Mouse (Mus musculus) liver, embryonic 16.5 days (tissue): ENCODE results near the gene Anxa1. TPM values are rescaled to one million over a fixed set of nuclear protein-coding genes. Genes with fewer than 3 reads are reported as not detected.

Source experiments
- ATAC-seq: fragments of 200-750 bp; cut with Nextera tagmentation; 2 replicates; pipeline ENCODE4 v1.8.0; 2017; ENCODE audit warnings: low read depth, mild to moderate bottlenecking, moderate number of reproducible peaks, moderate library complexity
- H3K27ac ChIP-seq: fragments of 300-500 bp; sonication (generic); 2 replicates; pipeline ENCODE4 v1.5.1; 2014; ENCODE audit warnings: mild to moderate bottlenecking, low read length
- H3K27me3 ChIP-seq: fragments of 300-500 bp; sonication (generic); 2 replicates; pipeline ENCODE4 v1.6.1; 2014; ENCODE audit warnings: low read depth, low read length, mixed read lengths; ENCODE audit not compliant: control insufficient read depth, insufficient read depth
- H3K36me3 ChIP-seq: fragments of 300-500 bp; sonication (generic); 2 replicates; pipeline ENCODE4 v1.6.1; 2014; ENCODE audit warnings: mild to moderate bottlenecking; ENCODE audit not compliant: control insufficient read depth, insufficient read depth
- H3K4me1 ChIP-seq: fragments of 300-500 bp; sonication (generic); 2 replicates; pipeline ENCODE4 v1.6.1; 2014; ENCODE audit warnings: low read depth, low read length, mixed read lengths; ENCODE audit not compliant: control insufficient read depth
- H3K4me2 ChIP-seq: fragments of 300-500 bp; sonication (generic); 2 replicates; pipeline ENCODE4 v1.6.1; 2014; ENCODE audit warnings: low read depth, low read length, mixed read lengths
- H3K4me3 ChIP-seq: fragments of 300-500 bp; sonication (generic); 2 replicates; pipeline ENCODE4 v1.5.1; 2014; ENCODE audit warnings: low read depth, mild to moderate bottlenecking, low read length
- H3K9ac ChIP-seq: fragments of 300-500 bp; sonication (generic); 2 replicates; pipeline ENCODE4 v1.6.1; 2014; ENCODE audit warnings: low read depth, low read length
- H3K9me3 ChIP-seq: fragments of 300-500 bp; sonication (generic); replicated peaks from 2 replicates; pipeline ENCODE4 v1.6.1; 2016; ENCODE audit warnings: low read length; ENCODE audit not compliant: control insufficient read depth
- WGBS: fragments of 180-500 bp; shearing (Covaris S2); extraction: QIAGEN DNeasy Blood & Tissue Kit; methylation state at CpG from one replicate; pipeline ENCODE4 v1.1.7; 2014; ENCODE audit not compliant: insufficient replicate concordance; 5-methylcytosine and 5-hydroxymethylcytosine counted together
- polyA plus RNA-seq: library from polyadenylated mRNA; unstranded; fragments of >200 nt; fragmentation: Nextera tagmentation; extraction: Ambion mirVana; gene quantifications from 2 replicates; pipeline ENCODE4 v1.2.1, GENCODE M21; 2015

Gene Anxa1
- polyA plus RNA-seq, result 84.7 and 102 TPM in 2 replicates

- Histone ChIP-seq H3K4me2 (0 out of 2 replicates have a peak within 1 kb of the TSS, but pooled peaks have one; percentile 17), H3K4me1 (no peaks in the 10 kb centered on the region), H3K36me3 (no peaks in the 10 kb centered on the region), H3K27me3 (no peaks in the 10 kb centered on the region), H3K27ac (peak within 1 kb of the TSS; percentile 45), H3K4me3 (peak within 1 kb of the TSS; percentile 41), H3K9ac (no peak within 1 kb of the TSS), H3K9me3 (no peaks in the 10 kb centered on the region)
- ATAC-seq, result no peak
- 12% methylated on average over 5 of the region's 5 CpGs for WGBS
Observed at GRCm38 (mm10) chr19:20390455-20390994, at the start of gene Anxa1. Anxa1 (minus strand) TSS chr19:20390944.

DNA sequence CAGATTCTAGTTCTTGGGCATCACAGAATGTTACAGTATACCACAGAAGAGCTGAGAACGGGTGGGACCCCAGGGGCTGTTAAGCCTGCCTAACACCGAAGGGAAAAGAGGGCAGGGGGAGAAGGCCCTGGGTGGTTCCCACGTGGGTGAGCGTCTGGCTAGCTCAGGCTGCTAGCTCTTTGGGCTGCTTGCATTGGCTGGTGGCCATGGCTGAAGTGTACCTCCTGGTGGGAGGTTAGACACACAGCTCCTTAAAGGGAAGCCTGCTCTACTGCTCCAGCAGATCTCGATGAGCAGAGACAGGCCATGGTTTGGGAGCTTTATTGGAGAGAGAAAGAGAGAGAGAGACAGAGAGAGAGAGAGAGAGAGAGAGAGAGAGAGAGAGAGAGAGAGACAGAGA, 46.3 kb upstream of the Anxa1 start:
- no peak overlapping the region for H3K27ac ChIP-seq
- H3K4me3 ChIP-seq, result no peak overlapping the region
- H3K4me1 ChIP-seq, result no peaks in the 10 kb centered on the region
- H3K36me3 ChIP-seq, result no peaks in the 10 kb centered on the region
- H3K4me2 ChIP-seq, result no peak overlapping the region
- no peak for ATAC-seq
- no peaks in the 10 kb centered on the region for H3K27me3 ChIP-seq
- no peak overlapping the region for H3K9ac ChIP-seq
- WGBS, result 36% methylated on average over 5 of the region's 5 CpGs
- H3K9me3 ChIP-seq, result no peaks in the 10 kb centered on the region

GRCm38 (mm10) chr19:20434541-20434940, 43.8 kb upstream of the Anxa1 start:
- 0 out of 2 replicates have a peak, but pooled peaks have one; percentile 27 for ATAC-seq
- H3K9me3 ChIP-seq, result no peaks in the 10 kb centered on the region
- WGBS, result 5% methylated on average over 3 of the region's 3 CpGs
- H3K4me1 ChIP-seq, result no peaks in the 10 kb centered on the region
- H3K9ac ChIP-seq, result no peak overlapping the region
- H3K27ac ChIP-seq, result no peak overlapping the region
- H3K27me3 ChIP-seq, result no peaks in the 10 kb centered on the region
- H3K4me2 ChIP-seq, result no peak overlapping the region
- no peaks in the 10 kb centered on the region for H3K36me3 ChIP-seq
- H3K4me3 ChIP-seq, result no peak overlapping the region

DNA sequence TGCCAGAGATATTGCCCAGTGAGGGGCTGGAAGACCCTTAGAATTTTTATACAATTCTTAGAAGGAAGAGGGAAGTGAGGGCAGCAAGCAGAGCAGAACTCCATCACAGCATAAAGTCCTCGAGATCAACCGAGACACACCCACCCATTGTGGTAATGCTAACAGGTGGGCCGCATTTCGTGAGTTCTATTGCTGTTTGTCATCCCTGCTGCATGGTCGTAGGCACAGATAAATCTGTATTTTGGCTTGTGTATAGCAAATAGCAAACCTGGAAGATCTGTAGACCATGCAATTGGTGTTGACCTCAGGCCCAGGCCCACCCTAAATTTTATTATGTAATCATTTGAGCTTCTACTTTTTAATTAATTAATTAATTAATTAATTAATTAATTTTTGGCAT, 43.2 kb upstream of the Anxa1 start:
- WGBS, result 68% methylated on average over 5 of the region's 5 CpGs
- H3K9me3 ChIP-seq, result no peaks in the 10 kb centered on the region
- no peaks in the 10 kb centered on the region for H3K27me3 ChIP-seq
- H3K9ac ChIP-seq, result no peak overlapping the region
- no peaks in the 10 kb centered on the region for H3K4me1 ChIP-seq
- no peak overlapping the region for H3K4me3 ChIP-seq
- no peak overlapping the region for H3K27ac ChIP-seq
- no peak overlapping the region for H3K4me2 ChIP-seq
- H3K36me3 ChIP-seq, result no peaks in the 10 kb centered on the region
- no peak for ATAC-seq

GRCm38 (mm10) chr19:20426443-20427161, 35.9 kb upstream of the Anxa1 start:
- WGBS, result 69% methylated on average over 12 of the region's 12 CpGs
- Histone ChIP-seq H3K36me3 (no peaks in the 10 kb centered on the region), H3K27ac (no peak overlapping the region), H3K4me1 (no peaks in the 10 kb centered on the region), H3K4me2 (no peak overlapping the region), H3K9me3 (no peaks in the 10 kb centered on the region), H3K4me3 (no peak overlapping the region), H3K9ac (no peak overlapping the region), H3K27me3 (no peaks in the 10 kb centered on the region)
- ATAC-seq, result no peak

DNA sequence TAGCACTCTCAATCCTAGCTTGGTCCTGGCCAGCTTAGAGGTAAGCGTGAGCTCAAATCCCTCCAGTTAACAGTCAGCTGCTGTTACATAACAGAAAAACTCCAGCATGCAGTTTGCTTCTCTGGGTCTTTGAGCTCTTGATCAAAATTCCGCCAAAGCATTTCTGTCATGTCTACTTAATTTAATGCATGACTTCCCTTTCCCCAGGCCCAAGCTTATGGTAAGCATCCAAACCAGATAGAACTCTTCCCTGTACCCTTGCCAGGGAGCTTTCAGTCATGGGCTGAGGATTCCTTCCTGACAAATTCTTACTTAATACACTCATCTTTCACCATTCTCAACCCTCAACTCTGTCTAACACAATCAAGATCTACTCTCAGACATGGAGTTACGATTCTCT, 20.5 kb upstream of the Anxa1 start:
- Histone ChIP-seq H3K27me3 (no peaks in the 10 kb centered on the region), H3K4me3 (no peak overlapping the region), H3K27ac (no peak overlapping the region), H3K4me2 (no peak overlapping the region), H3K9me3 (no peaks in the 10 kb centered on the region), H3K36me3 (no peaks in the 10 kb centered on the region), H3K4me1 (no peaks in the 10 kb centered on the region), H3K9ac (no peak overlapping the region)
- 57% methylated on average over 3 of the region's 3 CpGs for WGBS
- no peak for ATAC-seq

DNA sequence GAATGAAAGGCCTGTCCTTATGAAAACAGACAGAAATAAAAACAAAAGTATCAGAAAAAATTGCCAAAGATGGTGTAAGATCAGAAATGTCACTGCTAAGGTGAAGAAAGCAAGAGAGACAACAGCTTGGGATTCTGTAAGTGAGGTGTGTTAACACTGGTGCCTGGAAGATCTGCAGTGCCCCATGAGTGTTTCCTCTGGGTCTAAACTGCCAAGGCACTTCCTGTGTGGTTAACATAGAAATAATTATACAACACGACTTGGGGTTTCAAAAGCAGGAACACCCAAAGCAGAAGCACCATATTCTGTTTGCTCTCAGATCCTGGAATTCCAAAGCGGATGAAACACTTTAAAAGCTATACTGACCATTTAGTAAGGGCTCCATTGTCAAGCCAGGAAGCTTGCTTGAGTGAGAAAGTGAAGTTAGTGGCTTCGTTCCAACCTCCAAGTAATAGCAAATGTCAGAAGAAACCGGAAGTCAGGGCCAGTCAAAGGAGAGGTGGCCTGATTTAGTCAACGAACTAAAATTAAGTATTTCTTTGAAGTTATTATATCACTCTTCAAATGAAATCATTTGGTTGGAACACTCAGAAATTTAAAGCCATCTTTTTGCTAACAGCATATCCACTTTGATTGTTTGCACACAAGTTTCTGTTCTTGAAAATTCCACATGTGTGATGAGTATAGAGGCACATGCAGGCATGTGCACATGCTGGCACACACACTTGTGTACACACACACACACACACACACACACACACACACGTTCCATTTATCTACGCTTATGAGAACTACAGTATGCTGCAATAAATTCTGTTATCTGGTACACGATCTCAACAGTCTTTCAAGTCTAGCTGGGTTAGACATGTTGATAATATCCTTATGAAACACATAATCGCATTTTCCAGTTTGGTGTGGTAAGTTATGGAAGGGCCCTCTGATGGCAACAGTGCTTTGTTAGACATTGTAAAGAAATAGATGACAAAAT, 19.1 kb upstream of the Anxa1 start:
- no peak overlapping the region for H3K4me3 ChIP-seq
- no peak overlapping the region for H3K9ac ChIP-seq
- H3K36me3 ChIP-seq, result no peaks in the 10 kb centered on the region
- H3K27me3 ChIP-seq, result no peaks in the 10 kb centered on the region
- H3K4me2 ChIP-seq, result no peak overlapping the region
- no peaks in the 10 kb centered on the region for H3K9me3 ChIP-seq
- 0 out of 2 replicates have a peak, but pooled peaks have one; percentile 39 for ATAC-seq
- no peak overlapping the region for H3K27ac ChIP-seq
- no peaks in the 10 kb centered on the region for H3K4me1 ChIP-seq
- WGBS, result 33% methylated on average over 9 of the region's 9 CpGs

GRCm38 (mm10) chr19:20406475-20406874, 15.7 kb upstream of the Anxa1 start:
- Histone ChIP-seq H3K9me3 (no peaks in the 10 kb centered on the region), H3K4me1 (no peaks in the 10 kb centered on the region), H3K4me3 (no peak overlapping the region), H3K36me3 (no peaks in the 10 kb centered on the region), H3K27me3 (no peaks in the 10 kb centered on the region), H3K9ac (no peak overlapping the region), H3K4me2 (no peak overlapping the region), H3K27ac (no peak overlapping the region)
- 42% methylated on average over 3 of the region's 3 CpGs for WGBS
- ATAC-seq, result no peak
